Mouse (Mus musculus): ENCODE measurements around the gene Ctc1.

GRCm38 (mm10) chr11:69035411-69035810 is 19.7 kb downstream of the Ctc1 start:
- no peak for TF ChIP-seq POLR2A (IDR thresholded peaks at IDR 0.05; ENCODE audit: low read depth, low read length)
- no peak for TF ChIP-seq CTCF (IDR thresholded peaks at IDR 0.05; ENCODE audit: extremely low read depth, insufficient read length, insufficient replicate concordance, low read depth, low read length)
